Mouse (Mus musculus): Measurements from ENCODE around the gene Oas1c.
"Not testable (repeated sequence)": the region's sequence is repeated elsewhere in the genome, so short reads cannot be mapped to it uniquely, and the experiment has no call there.

Oas1c gene

GRCm38 (mm10) chr5:120811951-120812819 is at the start of gene Oas1c:
Gene Oas1c, minus strand, starts transcription at chr5:120812514.
- peak; percentile 88 for DNase-seq

GRCm38 (mm10) chr5:120861121-120861520 is 48.8 kb upstream of the Oas1c start, which contains the start of gene Oas1h:
Gene Oas1h, plus strand, starts transcription at chr5:120861421.
- no peak for DNase-seq

- DNase-seq = no peak
Observed at GRCm38 (mm10) chr5:120859241-120859640, 46.9 kb upstream of the Oas1c start.

GRCm38 (mm10) chr5:120849601-120850136 is 37.4 kb upstream of the Oas1c start:
- DNase-seq = peak in 1 of 2 experiments; percentile 37

GRCm38 (mm10) chr5:120847067-120847466 is 34.8 kb upstream of the Oas1c start, which contains the start of gene Oas1f:
Gene Oas1f, plus strand, starts transcription at chr5:120847367.
- no peak for DNase-seq

GRCm38 (mm10) chr5:120844713-120845112 is 32.4 kb upstream of the Oas1c start:
- no peak for DNase-seq

GRCm38 (mm10) chr5:120836731-120837585 is 24.6 kb upstream of the Oas1c start:
- DNase-seq = peak in 1 of 2 experiments; percentile 42

- DNase-seq = no peak
Observed at GRCm38 (mm10) chr5:120833335-120834280, 21.3 kb upstream of the Oas1c start.

GRCm38 (mm10) chr5:120831031-120831430 is 18.7 kb upstream of the Oas1c start:
- no peak for DNase-seq

- no peak for DNase-seq
Observed at GRCm38 (mm10) chr5:120818999-120819398, 6.7 kb upstream of the Oas1c start.

- DNase-seq = peak in 1 of 2 experiments; percentile 28
Observed at GRCm38 (mm10) chr5:120815949-120816348, 3.6 kb upstream of the Oas1c start.

GRCm38 (mm10) chr5:120813023-120813422 is 709 bp upstream of the Oas1c start:
- DNase-seq = no peak

- no peak for DNase-seq
Observed at GRCm38 (mm10) chr5:120809171-120809570, 3.1 kb downstream of the Oas1c start.

GRCm38 (mm10) chr5:120806458-120806857 is 5.9 kb downstream of the Oas1c start:
- DNase-seq = peak in 1 of 2 experiments; percentile 49

- DNase-seq = no peak
Observed at GRCm38 (mm10) chr5:120803596-120803995, 8.7 kb downstream of the Oas1c start.

- DNase-seq = not testable (repeated sequence)
Observed at GRCm38 (mm10) chr5:120798943-120799342, 13.4 kb downstream of the Oas1c start.

- DNase-seq = not testable (repeated sequence)
Observed at GRCm38 (mm10) chr5:120798147-120798546, 14.2 kb downstream of the Oas1c start.

GRCm38 (mm10) chr5:120795480-120796034 is 16.8 kb downstream of the Oas1c start, which contains the start of gene Oas1e:
Gene Oas1e, minus strand, starts transcription at chr5:120795530.
- peak in 1 of 2 experiments; percentile 64 for DNase-seq

GRCm38 (mm10) chr5:120793043-120793442 is 19.3 kb downstream of the Oas1c start:
- DNase-seq = peak in 1 of 2 experiments; percentile 49

- DNase-seq = no peak
Observed at GRCm38 (mm10) chr5:120787042-120787441, 25.3 kb downstream of the Oas1c start.

GRCm38 (mm10) chr5:120782446-120782845 is 29.9 kb downstream of the Oas1c start:
- DNase-seq = no peak

Data from lung, postnatal 4 days (tissue).